Mouse (Mus musculus) kidney, embryonic 16.5 days (tissue): ENCODE data around the gene Cyp39a1. TPM values are rescaled to one million over a fixed set of nuclear protein-coding genes. Genes with fewer than 3 reads are reported as not detected.

Source experiments
- polyA plus RNA-seq: library from polyadenylated mRNA; unstranded; fragments of >200 nt; fragmentation: Nextera tagmentation; extraction: Ambion mirVana; gene quantifications from 2 replicates; pipeline ENCODE4 v1.2.1, GENCODE M21; 2015

The Cyp39a1 gene
- polyA plus RNA-seq, 1 experiment from 2014 or later: 26.4 TPM

Other genes starting within 250 kb of the Cyp39a1 start
- gene Mep1a, start 164.6 kb upstream of the Cyp39a1 start, polyA plus RNA-seq: 63.4 and 71.3 TPM in 2 replicates
- 0.47 TPM in 1 of 2 replicates, not detected in the other for gene Ankrd66, start 123.8 kb upstream of the Cyp39a1 start, polyA plus RNA-seq
- gene Pla2g7, start 99.3 kb upstream of the Cyp39a1 start, polyA plus RNA-seq: 75.4 and 76.4 TPM in 2 replicates
- not detected in 2 replicates for gene Tdrd6, start 37.1 kb upstream of the Cyp39a1 start, polyA plus RNA-seq
- gene Slc25a27, start 211 bp upstream of the Cyp39a1 start, polyA plus RNA-seq: 18.4 and 20.9 TPM in 2 replicates
- 7.2 and 8.0 TPM in 2 replicates for gene Rcan2, start 133.9 kb downstream of the Cyp39a1 start, polyA plus RNA-seq